Mouse (Mus musculus) E14TG2a.4 (cell line): ENCODE data around the gene Slc26a8.

ENCODE experiments used
- CTCF ChIP-seq: conservative IDR thresholded peaks from 2 replicates; pipeline ENCODE4 v1.5.1; 2014; ENCODE audit warnings: low read length
- NANOG ChIP-seq: IDR thresholded peaks from 2 replicates; pipeline ENCODE4 v1.6.1; 2014; ENCODE audit warnings: borderline replicate concordance, low read length, mixed read lengths
- POU5F1 ChIP-seq: IDR thresholded peaks from 2 replicates; pipeline ENCODE4 v1.6.1; 2014; ENCODE audit warnings: low read length, borderline replicate concordance

DNA sequence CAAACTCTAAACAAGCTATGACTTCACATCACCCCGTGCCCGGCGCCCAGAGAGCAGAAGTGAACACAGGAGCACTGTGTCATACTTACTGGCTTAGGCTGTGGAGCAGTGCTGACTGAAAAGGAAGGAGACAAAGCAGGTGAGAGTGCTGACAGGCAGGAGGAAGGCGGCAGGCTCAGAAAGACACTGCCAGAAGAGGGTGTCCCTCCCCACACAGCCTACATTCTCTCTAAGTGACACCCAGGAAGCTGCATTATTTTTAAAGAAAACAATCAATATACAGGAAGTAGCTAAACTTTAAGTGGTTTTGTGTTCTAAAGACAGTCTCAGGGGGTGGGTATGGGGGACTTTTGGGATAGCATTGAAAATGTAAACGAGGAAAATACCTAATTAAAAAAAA, 89.3 kb downstream of the Slc26a8 start:
- TF ChIP-seq CTCF: no peak
- TF ChIP-seq NANOG: no peak
- no peak for TF ChIP-seq POU5F1
